Mouse (Mus musculus): ENCODE data around the gene Tgfbr2.

Gene Tgfbr2

DNA sequence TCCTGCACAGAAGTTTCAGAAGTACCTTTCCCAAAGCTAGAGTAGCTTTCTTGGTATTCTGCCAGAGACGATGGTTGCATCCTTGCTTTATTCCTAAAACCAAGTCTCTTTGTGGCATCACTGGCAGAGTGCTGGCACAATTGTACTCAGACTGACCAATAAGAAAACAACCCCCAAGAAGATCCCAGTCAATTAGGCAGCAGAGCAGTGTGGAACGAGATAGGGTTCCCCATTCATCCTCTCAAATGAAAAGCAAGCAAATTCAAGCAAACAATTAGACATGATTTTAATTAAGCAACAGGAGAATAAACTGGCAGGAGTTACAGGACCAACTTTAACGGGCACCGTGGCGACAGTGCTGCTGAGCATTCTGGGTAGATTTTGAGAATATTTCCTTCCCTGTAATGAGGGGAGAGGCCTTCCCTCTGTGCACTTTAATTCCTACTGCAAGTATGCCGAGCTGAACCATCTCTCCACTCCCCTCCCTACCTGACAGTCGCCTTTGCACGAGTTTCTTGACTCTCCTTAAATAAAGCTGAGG is 56.8 kb downstream of the Tgfbr2 start:
- DNase-seq (ENCODE audit: low read depth, low spot score), result no peak

DNA sequence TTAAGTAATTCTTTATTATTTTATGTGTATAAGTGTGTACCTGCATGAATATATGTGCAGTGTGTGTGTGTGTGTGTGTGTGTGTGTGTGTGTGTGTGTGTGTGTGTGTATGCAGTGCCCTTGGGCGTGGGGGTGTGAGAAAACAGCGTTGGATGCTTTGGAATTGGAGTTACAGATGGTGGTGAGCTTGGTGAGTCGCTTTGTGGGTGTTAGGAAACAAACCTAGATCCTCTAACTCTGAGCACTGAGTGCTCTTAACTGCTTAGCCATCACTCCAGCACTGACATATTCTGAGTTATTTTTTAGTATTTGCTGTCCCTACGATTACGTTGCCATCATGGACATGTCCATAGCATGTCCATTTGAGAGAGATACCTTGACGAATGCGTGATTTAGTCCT is 59.3 kb downstream of the Tgfbr2 start:
- DNase-seq (ENCODE audit: low read depth, low spot score), result no peak

DNA sequence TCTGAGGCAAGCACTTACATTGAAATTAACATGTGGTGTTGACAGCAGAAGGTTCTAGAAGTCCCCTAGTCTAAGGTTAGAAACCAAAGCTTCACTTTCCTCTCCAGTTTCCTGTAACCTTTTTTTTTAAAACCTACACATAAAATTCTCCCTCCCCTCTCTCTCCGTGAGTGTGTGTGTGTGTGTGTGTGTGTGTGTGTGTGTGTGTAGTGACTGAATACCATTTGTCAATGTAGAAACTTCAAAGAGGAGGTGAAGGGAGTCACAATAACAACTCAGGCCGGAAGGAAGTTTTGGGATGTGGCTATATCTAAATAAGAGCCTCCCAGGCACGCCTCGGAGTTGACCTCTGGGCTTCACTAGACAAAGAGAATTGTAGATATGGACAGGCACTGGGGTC is 60.8 kb downstream of the Tgfbr2 start:
- no peak for DNase-seq (ENCODE audit: low read depth, low spot score)

DNA sequence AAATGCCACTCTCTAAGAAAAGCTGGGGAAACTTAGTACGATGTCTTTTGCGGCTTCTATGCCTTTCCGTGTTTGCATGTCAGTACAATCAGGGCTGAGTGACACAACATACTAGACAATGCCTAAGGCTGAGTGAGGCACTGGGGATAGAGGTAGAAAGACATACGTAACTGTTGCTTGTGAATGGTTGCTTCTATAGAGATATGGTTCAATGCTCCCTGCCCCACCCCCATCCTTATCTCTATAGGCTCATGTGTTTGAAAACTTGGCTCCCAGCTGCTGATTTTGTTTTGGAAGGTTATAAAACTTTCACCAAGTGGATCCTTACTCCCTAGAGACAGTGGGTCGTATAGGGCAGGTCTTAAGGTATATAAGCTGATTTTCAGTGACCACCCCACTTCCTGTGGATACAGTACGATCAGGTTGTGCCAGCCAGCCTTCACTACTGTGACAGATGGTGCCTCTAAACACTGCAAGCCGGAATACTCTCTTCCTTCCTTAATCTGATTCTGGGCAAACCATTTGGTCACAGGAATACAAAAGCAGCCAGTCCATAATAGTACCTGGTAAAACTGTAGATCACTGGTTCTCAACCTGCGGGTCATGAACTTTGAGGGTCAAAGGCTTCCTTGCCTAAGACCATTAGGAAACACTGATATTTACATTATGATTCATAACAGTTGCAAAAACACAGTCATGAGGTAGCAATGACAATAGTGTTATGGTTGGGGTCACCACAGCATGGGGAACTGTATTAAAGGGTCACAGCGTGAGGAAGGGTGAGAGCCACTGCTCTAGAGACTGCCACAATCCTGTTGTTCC is 63.8 kb downstream of the Tgfbr2 start:
- DNase-seq (ENCODE audit: low read depth, low spot score), result no peak

DNA sequence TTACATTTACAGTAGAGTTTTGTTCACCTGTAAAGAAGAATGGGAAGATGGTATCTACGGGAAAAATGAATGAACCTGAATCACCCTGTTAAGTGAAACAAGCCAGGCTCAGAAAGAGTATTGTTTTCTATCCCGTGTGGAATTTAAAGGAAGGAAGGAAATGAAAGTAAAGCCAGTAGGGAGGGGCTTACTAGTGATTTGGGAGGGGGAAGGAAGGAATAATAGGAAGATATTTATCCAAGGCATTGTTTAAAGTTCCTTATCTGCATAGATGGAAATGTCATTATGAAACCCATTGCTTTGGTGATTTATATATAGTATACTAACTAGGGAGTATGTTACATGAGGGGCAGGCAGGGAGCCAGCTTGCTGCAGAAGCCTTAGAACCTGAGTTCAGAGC is 66.4 kb downstream of the Tgfbr2 start:
- DNase-seq (ENCODE audit: low read depth, low spot score), result no peak

DNA sequence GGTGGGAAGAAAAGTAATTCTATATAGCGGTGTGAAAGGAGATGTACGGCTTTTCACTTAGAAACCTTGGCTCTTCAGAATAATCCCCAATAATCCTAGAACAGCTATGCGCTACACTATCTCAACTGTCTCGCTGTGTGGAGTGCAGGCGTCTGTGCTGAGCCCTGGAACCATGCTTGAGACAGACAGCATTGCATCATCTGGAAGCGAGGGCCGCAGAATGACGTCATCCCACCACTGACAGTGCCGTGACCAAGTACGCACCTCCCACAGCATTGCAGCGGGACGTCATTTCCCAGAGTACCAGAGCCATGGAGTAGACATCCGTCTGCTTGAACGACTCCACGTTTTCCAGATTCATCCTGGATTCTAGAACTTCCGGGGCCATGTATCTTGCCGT is 70.4 kb downstream of the Tgfbr2 start:
- no peak for DNase-seq (ENCODE audit: low read depth, low spot score)

DNA sequence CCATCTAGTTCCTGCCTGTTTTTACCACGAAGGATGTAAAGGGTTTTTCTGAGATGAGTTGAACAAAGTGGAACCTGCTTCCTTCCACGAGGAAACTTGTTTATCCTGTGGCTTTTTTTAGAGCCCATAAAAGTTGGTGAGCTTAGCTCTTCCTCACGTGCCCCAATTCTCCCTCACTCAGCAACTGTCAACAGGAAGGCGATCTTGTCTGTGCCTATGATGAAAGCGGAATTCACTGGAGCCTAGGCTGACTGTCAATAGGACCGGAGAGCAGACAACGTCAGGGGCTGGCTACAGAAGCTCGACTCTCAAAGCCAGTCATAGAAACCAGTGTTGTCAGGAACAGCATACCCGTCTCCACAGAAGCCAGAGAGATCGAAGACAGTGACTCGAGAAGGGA is 73.3 kb downstream of the Tgfbr2 start:
- no peak for DNase-seq (ENCODE audit: low read depth, low spot score)

DNA sequence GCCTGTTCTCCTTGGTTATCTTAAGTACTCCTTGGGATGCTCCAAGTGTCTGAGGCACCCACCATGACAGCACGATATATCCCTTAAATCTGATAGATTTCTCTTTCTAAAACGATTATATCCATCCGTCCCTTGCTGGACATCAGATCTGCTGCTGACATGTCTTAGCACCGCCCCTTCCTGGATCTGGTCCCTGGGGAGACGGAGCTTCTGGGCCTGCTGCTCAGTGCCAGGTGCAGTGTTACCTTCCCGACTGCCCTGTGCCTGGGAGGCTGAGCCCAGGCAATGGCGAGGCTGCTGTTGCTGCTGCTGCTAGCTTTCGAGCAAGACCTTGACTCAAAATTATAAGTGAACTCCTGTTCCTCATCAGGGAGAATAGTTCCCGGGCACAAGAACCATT is 75.1 kb downstream of the Tgfbr2 start:
- DNase-seq (ENCODE audit: low read depth, low spot score), result no peak

DNA sequence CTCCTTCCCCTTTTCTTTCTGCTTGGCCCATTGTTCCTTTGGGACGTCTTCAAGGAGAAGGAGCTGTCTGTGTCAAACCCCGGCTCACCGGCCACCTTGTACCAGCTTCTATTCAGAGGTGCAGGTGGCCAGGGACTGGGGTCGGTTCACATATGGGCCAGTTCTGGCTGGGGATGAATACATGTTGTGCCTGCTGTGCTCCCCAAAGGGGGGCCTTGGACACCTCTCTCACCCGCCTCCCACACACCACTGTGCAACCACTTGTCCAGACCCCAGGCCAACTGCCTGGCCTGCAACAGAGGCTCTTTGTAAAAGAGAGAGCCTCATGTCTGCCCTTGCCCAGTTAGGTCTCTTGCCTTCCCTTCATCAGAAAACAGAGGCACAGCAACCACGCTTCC is 75.6 kb downstream of the Tgfbr2 start:
- no peak for DNase-seq (ENCODE audit: low read depth, low spot score)

DNA sequence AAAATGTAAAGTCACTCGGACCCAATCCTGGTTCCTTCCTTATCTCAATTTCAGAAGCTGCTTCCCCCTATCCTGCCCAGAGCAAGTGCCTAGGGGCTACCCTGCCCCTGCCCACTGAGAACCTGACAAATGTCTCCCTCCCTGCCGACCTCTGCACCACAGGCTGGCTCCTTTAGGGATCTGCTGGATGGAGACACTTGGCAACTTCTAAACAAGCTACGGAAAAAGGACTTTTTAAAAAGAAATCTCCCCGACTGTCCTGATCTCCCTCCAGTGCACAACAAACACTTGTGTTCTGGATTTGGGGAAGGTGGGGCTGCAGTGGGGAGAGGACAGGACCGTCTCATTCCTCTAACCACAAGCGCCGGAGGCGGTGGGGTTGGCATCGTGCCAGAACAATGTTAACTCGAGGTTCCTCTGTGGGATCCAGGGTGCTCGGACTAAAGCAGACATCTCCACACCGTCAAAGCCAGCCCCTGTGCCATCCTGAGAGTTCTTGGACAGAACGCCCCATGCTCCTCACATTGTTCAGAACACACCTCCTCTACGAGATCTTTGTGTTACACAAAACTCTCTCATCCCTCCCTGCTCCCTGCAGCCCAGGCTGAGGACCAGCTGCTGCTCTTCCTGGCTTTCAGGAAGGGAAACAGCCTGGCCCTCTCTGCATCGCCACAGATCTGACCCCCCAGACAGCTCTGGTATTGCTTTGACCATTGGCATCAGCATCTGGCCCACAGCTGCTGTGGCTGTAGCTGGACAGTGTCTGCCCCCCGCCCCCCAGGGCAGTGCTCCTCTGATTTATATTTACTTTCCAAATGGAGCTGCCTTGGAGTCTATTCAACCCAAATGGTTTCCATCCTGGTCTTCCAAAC is 76.2 kb downstream of the Tgfbr2 start:
- no peak for DNase-seq (ENCODE audit: low read depth, low spot score)

DNA sequence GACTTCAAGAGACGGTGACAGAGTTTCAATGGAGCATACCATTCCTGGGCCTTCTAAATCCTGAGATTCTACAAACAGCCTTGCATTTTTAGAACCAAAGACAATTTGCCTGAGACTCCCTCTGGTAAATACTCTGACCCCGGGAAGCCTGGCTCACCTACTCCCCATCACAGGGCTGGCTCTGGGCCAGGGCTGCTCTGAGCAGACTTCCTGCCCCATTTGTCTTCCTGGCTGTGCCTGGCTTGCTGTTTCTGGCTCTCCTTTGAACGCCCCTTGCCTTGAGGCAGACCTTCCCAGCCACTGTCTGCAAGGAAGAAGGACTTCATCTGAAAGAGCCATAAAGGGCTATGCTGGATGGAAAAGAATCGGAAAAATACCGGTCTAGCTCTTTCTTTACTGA is 83.2 kb downstream of the Tgfbr2 start:
- DNase-seq (ENCODE audit: low read depth, low spot score), result no peak

DNA sequence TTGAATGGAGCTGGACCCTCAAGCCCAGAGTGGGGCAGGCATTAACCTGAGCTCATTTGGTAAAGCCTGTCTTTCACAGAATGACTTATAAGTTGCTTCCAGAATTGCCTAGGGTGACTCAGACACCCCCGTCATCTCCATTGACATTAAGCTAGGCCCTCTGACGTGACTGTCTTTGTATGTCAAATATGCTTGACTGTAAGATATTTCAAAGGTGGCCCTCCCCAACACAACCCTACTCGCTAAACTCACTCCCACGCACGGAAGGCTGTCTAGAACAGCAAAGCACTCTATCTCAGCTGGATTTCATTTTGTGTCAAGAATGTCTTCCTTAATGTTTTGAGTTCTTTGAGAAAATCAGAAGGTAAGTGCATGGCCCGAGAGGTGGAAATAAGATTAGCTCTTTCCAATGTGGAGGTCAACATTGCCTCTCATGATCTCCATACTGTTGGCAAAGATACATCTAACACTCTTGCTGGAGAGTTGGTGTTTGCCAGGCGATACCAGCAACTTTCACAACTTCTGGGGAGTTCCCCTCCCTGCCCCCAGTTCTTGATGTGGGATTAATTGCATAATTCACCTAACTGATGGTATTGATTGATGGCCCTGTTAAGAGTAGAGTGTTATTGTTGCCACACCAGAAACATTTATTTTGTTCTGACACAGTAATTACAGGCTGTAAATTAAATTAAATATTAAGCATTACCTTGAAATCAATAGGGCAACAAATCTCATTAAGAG is 83.9 kb downstream of the Tgfbr2 start:
- DNase-seq (ENCODE audit: low read depth, low spot score), result no peak

DNA sequence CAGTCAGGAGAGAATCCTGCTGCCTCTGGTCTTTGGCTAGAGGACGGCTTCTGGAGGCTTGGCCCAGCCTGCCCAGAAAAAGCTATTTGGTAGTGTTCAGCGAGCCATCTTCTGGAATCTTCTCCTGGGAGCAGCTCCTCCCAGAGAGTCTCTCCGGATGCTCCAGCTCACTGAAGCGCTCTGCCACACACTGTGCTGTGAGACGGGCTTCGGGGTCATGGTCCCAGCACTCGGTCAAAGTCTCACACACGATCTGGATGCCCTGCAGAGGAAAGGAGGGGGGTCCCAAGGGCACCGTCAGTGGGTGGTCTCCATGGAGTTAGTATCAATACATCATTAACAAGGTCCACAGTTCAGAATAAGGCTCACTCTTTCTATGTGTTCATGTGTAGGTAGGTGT is 84.9 kb downstream of the Tgfbr2 start:
- no peak for DNase-seq (ENCODE audit: low read depth, low spot score)

DNA sequence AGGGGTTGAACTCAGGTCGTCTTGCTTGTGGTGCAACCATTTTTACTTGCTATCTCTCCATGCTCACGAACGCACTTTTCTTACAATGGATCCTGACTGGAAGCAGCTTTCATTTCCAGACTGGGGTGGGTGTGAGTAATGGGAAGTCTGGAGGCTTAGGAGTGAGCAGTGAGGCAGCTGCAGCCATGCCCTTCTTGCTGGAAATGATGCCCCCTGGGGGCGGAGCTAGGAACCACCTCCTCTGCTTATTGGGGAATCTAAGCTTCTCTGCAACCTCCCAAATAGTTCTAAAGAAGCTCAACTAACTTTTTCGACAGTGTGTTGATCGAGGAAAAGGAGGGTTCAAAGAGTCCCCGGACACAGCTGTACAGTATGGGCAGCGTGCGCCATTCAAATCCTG is 86.2 kb downstream of the Tgfbr2 start:
- peak; percentile 35 for DNase-seq (ENCODE audit: low read depth, low spot score)

DNA sequence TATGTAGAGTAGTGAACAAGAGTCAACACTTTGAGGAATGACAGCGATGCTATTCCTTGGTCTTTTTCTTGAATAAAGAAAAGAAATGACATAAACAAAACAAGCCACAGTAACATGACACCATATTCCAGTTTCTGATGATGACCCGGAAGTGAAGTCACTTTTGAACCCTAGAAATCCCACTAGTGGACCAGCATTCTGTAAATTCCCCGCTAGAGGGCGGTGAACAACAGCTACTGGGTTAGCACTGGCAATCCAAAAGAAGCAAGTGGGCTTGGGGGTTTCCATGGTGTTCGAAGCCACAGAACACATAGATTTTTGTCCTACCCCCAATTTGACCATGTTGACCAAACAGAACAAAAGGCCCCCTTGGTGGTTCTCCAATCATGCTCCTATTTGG is 87.3 kb downstream of the Tgfbr2 start:
- DNase-seq (ENCODE audit: low read depth, low spot score), result peak; percentile 83

DNA sequence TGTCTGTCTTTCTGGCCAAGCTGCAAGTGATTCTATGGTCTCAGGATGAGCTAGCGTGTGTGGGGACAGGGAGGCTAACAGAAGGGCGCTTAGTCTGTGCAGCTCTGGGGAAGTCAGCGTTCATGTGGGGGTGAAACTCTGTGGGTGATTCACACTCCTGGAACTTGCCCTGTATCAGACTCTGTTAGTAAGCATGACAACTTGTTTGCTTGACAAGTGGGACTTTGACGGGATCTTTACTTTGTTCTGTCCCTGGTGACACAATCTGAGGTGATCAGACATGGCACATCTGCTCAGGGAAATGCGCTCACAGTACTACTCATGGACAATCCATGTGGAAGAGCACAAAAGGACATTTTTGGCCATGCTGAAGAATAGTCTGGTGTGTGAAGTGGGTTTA is 87.9 kb downstream of the Tgfbr2 start:
- DNase-seq (ENCODE audit: low read depth, low spot score), result no peak

DNA sequence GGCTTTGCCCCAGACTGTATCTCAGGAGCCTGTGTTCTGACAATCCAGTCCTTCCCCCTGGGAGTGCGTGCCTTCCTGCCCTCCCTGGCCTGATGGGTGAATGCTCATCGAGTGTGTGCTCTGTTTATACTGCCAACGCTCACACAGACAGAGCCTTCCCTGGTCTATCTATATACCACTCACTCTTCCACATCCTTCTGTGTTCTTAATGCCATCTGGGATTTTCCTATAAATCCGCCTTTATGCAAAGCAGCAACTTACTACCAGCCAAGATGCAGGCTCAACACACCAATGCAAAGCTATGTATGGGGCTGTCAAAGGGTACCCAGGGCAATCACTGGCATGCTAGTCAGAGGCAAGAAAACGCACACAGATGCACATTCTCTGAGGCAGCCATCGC is 89.2 kb downstream of the Tgfbr2 start:
- DNase-seq (ENCODE audit: low read depth, low spot score), result no peak

DNA sequence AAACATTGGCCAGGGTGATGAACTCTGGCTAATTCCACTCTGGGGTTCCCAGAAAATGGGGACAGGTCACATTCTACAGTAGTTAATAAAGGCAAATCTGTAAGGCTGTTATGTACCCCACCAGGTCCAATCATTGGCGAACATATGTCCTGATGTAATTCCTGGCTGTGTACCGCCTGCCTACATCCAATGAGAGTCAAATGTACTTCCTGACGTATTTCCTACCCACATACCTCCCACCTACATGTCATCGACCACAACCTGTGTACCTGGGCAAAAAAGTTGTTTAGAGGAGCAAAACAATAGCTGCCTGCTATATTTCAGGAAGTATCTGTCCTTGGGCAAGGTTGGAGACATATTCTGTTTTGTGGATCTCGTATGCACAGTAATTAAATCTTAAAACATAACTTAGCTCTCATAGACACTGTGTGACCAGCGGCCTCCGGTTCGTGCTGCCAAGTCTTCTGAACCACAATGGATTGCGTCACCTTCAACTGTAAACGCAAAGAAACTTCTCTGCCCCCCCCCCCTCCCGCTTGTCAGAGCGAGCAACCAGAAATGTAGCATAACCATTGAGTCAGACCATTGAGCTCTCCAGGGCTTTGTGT is 90.7 kb downstream of the Tgfbr2 start:
- no peak for DNase-seq (ENCODE audit: low read depth, low spot score)

DNA sequence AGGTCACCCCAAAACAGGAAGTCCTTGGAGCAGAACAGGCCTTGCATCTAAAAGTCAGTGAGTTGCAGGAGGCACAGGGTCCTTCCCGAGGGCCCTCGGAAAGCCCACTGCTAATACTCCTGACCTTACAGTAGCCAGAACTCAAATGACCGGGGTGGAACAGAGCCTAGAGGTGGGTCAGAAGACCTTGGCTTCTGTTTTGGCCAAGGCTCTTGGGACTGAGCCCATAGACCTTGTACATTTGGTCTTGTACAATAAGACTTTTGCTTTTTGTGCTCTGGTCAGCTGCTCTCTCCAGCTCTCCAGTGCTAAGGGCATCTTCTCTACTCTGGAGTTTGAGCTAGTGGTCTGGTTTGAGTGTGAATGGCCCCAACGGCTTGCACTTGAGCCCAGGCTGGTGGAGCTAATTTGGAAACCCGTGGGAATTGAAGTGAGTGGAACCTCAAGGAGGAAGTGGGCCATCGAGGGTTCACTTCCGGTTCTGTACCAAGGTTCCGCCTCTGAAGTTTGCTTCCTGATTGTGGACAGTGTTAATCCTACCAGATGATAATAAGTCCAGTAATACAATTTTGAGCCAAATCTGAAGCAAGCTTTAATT is 91.3 kb downstream of the Tgfbr2 start:
- no peak for DNase-seq (ENCODE audit: low read depth, low spot score)

DNA sequence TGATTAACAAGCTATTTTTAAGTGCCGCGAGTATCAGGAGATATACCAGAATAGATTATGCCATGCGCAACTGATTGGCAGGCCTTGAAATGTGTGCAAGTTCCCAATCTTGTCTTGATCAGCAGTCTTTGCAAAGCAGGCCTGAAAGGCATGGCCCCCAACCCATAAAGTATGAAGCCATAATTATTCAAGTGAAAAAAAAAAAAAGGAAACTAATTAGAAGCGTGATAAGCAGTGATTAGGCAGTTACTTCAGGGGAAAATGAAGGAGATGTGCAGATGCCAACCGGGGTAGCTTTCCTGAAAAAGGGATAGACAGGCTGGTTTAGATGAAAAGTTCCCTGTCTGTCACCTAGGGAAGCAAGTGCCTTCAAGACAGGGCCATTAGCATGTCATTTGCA is 91.9 kb downstream of the Tgfbr2 start:
- no peak for DNase-seq (ENCODE audit: low read depth, low spot score)

DNA sequence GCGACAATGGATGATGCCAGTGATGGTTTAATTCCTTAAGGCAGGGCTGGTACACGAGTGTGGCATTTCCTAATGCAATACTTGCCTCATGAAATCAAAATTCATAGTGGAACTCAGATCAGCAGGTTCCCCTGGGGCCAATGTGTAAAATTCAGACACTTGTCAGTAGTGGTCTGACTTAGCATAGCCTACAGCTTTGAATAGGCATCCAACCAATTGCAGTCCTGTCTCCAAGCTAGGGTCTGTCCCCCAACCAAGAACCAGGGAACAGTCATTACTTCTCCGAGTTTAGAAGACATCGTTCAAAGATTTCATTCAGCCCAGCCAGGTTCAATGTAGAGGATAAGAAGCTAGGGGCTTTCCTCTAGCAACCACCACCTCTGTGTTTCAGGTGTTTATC is 93.4 kb downstream of the Tgfbr2 start:
- DNase-seq (ENCODE audit: low read depth, low spot score), result no peak

All from ZHBTc4 (cell line).